Mouse (Mus musculus): ENCODE data around the gene Vegfc.
A peak's percentile ranks its signal among the peaks of the same experiment; 100 is the strongest.

Gene Vegfc

GRCm38 (mm10) chr8:54077271-54078120 lies at the start of gene Vegfc:
Gene Vegfc (plus strand): TSS chr8:54077606.
- DNase-seq, result peak; percentile 56 to 61

- no peak for DNase-seq
Measured at GRCm38 (mm10) chr8:54034584-54034983, 42.8 kb upstream of the Vegfc start.

- DNase-seq, result no peak
Measured at GRCm38 (mm10) chr8:54042601-54043000, 34.8 kb upstream of the Vegfc start.

- no peak for DNase-seq
Measured at GRCm38 (mm10) chr8:54043468-54043867, 33.9 kb upstream of the Vegfc start.

GRCm38 (mm10) chr8:54053210-54053609 lies 24.2 kb upstream of the Vegfc start:
- no peak for DNase-seq

GRCm38 (mm10) chr8:54065492-54065891 lies 11.9 kb upstream of the Vegfc start:
- no peak for DNase-seq

GRCm38 (mm10) chr8:54076301-54076700 lies 1.1 kb upstream of the Vegfc start:
- DNase-seq, result no peak

GRCm38 (mm10) chr8:54076791-54077270 lies 575 bp upstream of the Vegfc start:
- DNase-seq, result peak in 1 of 2 experiments; percentile 77

GRCm38 (mm10) chr8:54078121-54078440 lies 675 bp downstream of the Vegfc start:
- DNase-seq, result peak; percentile 8 to 16

- DNase-seq, result no peak
Measured at GRCm38 (mm10) chr8:54079001-54079400, 1.6 kb downstream of the Vegfc start.

- DNase-seq, result no peak
Measured at GRCm38 (mm10) chr8:54079601-54080000, 2.2 kb downstream of the Vegfc start.

- DNase-seq, result no peak
Measured at GRCm38 (mm10) chr8:54085896-54086295, 8.5 kb downstream of the Vegfc start.

- DNase-seq, result no peak
Measured at GRCm38 (mm10) chr8:54087114-54087513, 9.7 kb downstream of the Vegfc start.

- no peak for DNase-seq
Measured at GRCm38 (mm10) chr8:54089204-54089603, 11.8 kb downstream of the Vegfc start.

GRCm38 (mm10) chr8:54089901-54090300 lies 12.5 kb downstream of the Vegfc start:
- DNase-seq, result no peak

- no peak for DNase-seq
Measured at GRCm38 (mm10) chr8:54100058-54100457, 22.7 kb downstream of the Vegfc start.

GRCm38 (mm10) chr8:54114581-54114980 lies 37.2 kb downstream of the Vegfc start:
- DNase-seq, result no peak

GRCm38 (mm10) chr8:54120115-54120514 lies 42.7 kb downstream of the Vegfc start:
- no peak for DNase-seq

- no peak for DNase-seq
Measured at GRCm38 (mm10) chr8:54121942-54122341, 44.5 kb downstream of the Vegfc start.

- no peak for DNase-seq
Measured at GRCm38 (mm10) chr8:54122345-54122744, 44.9 kb downstream of the Vegfc start.

- DNase-seq, result no peak
Measured at GRCm38 (mm10) chr8:54130558-54130957, 53.2 kb downstream of the Vegfc start.

- DNase-seq, result peak; percentile 20 to 45
Measured at GRCm38 (mm10) chr8:54153240-54153639, 75.8 kb downstream of the Vegfc start.

- DNase-seq, result no peak
Measured at GRCm38 (mm10) chr8:54163505-54163904, 86.1 kb downstream of the Vegfc start.

- no peak for DNase-seq
Measured at GRCm38 (mm10) chr8:54185336-54185735, 107.9 kb downstream of the Vegfc start.

- DNase-seq, result no peak
Measured at GRCm38 (mm10) chr8:54185927-54186326, 108.5 kb downstream of the Vegfc start.
